Mouse (Mus musculus) stomach, embryonic 14.5 days (tissue): Measurements from ENCODE around the gene Cpa1. TPM values are rescaled to one million over a fixed set of nuclear protein-coding genes. Genes with fewer than 3 reads are reported as not detected.
A peak's percentile ranks its signal among the peaks of the same experiment; 100 is the strongest.

Experiments
- ATAC-seq: fragments of 200-750 bp; cut with Nextera tagmentation; 2 replicates; pipeline ENCODE4 v1.8.0; 2017; ENCODE audit warnings: low read depth, moderate TSS enrichment; ENCODE audit not compliant: insufficient number of reproducible peaks, insufficient read depth, low FRiP score
- H3K27ac ChIP-seq: fragments of 300-500 bp; sonication (generic); 2 replicates; pipeline ENCODE4 v1.5.1; 2014; ENCODE audit warnings: mild to moderate bottlenecking, low read length, moderate library complexity, mixed read lengths
- H3K27me3 ChIP-seq: fragments of 300-500 bp; sonication (generic); 2 replicates; pipeline ENCODE4 v1.6.1; 2014; ENCODE audit warnings: low read length, control low read depth, mixed read lengths; ENCODE audit not compliant: control insufficient read depth, insufficient read depth
- H3K36me3 ChIP-seq: fragments of 300-500 bp; sonication (generic); 2 replicates; pipeline ENCODE4 v1.6.1; 2014; ENCODE audit warnings: mild to moderate bottlenecking, control low read depth, low read length, moderate library complexity, mixed read lengths; ENCODE audit not compliant: control insufficient read depth, insufficient read depth
- H3K4me1 ChIP-seq: fragments of 300-500 bp; sonication (generic); 2 replicates; pipeline ENCODE4 v1.6.1; 2014; ENCODE audit warnings: low read length, control low read depth, mixed read lengths; ENCODE audit not compliant: control insufficient read depth, insufficient read depth
- H3K4me2 ChIP-seq: fragments of 300-500 bp; sonication (generic); replicated peaks from 2 replicates; pipeline ENCODE4 v1.6.1; 2014; ENCODE audit warnings: low read depth, low read length, control low read depth
- H3K4me3 ChIP-seq: fragments of 300-500 bp; sonication (generic); 2 replicates; pipeline ENCODE4 v1.5.1; 2014; ENCODE audit warnings: low read depth, low read length, control low read depth
- H3K9ac ChIP-seq: fragments of 300-500 bp; sonication (generic); replicated peaks from 2 replicates; pipeline ENCODE4 v1.6.1; 2014; ENCODE audit warnings: low read depth, mild to moderate bottlenecking, control low read depth, low read length, moderate library complexity, mixed read lengths
- H3K9me3 ChIP-seq: fragments of 300-500 bp; sonication (generic); 2 replicates; pipeline ENCODE4 v1.6.1; 2016; ENCODE audit warnings: low read depth, low read length, control low read depth; ENCODE audit not compliant: control insufficient read depth
- WGBS: fragments of 180-500 bp; shearing (Covaris S2); extraction: QIAGEN DNeasy Blood & Tissue Kit; methylation state at CpG from one replicate; pipeline ENCODE4 v1.1.7; 2014; 5-methylcytosine and 5-hydroxymethylcytosine counted together
- polyA plus RNA-seq: library from polyadenylated mRNA; unstranded; fragments of >200 nt; fragmentation: Nextera tagmentation; extraction: Ambion mirVana; gene quantifications from 2 replicates; pipeline ENCODE4 v1.2.1, GENCODE M21; 2014

Gene Cpa1
- polyA plus RNA-seq, 1 experiment from 2014 or later, result 1.5 TPM

- Histone ChIP-seq H3K4me2 (no peak overlapping the region), H3K9ac (no peak overlapping the region), H3K4me1 (peaks cover 14% of the 10 kb centered on the region; the same call in 1 of the 2 replicates), H3K9me3 (no peaks in the 10 kb centered on the region), H3K36me3 (no peaks in the 10 kb centered on the region), H3K27me3 (no peaks in the 10 kb centered on the region), H3K27ac (peak overlapping the region; percentile 69; the same call in 1 of the 2 replicates), H3K4me3 (no peak overlapping the region)
- WGBS, result 47% methylated on average over 6 of the region's 6 CpGs
- no peak for ATAC-seq
Measured at GRCm38 (mm10) chr6:30666043-30666442, 27.0 kb downstream of the Cpa1 start.

- H3K27ac ChIP-seq, result peak overlapping the region; percentile 15; the same call in 1 of the 2 replicates
- H3K4me1 ChIP-seq, result peaks cover 15% of the 10 kb centered on the region; the same call in 1 of the 2 replicates
- no peak overlapping the region for H3K9ac ChIP-seq
- 56% methylated on average over 5 of the region's 5 CpGs for WGBS
- no peaks in the 10 kb centered on the region for H3K27me3 ChIP-seq
- H3K4me2 ChIP-seq, result no peak overlapping the region
- no peaks in the 10 kb centered on the region for H3K36me3 ChIP-seq
- H3K9me3 ChIP-seq, result no peaks in the 10 kb centered on the region
- no peak for ATAC-seq
- no peak overlapping the region for H3K4me3 ChIP-seq
Measured at GRCm38 (mm10) chr6:30667585-30667984, 28.6 kb downstream of the Cpa1 start.

- H3K4me1 ChIP-seq, result peaks cover 32% of the 10 kb centered on the region
- H3K4me2 ChIP-seq, result no peak overlapping the region
- no peak overlapping the region for H3K9ac ChIP-seq
- no peak overlapping the region for H3K4me3 ChIP-seq
- WGBS, result 81% methylated on average over 5 of the region's 5 CpGs
- ATAC-seq, result no peak
- no peaks in the 10 kb centered on the region for H3K9me3 ChIP-seq
- no peaks in the 10 kb centered on the region for H3K36me3 ChIP-seq
- H3K27me3 ChIP-seq, result no peaks in the 10 kb centered on the region
- H3K27ac ChIP-seq, result no peak overlapping the region
Measured at GRCm38 (mm10) chr6:30671696-30672095, 32.7 kb downstream of the Cpa1 start.

GRCm38 (mm10) chr6:30673764-30674561 lies 34.9 kb downstream of the Cpa1 start:
- H3K27me3 ChIP-seq, result no peaks in the 10 kb centered on the region
- no peak for ATAC-seq
- H3K36me3 ChIP-seq, result no peaks in the 10 kb centered on the region
- no peak overlapping the region for H3K9ac ChIP-seq
- H3K4me1 ChIP-seq, result peaks cover 32% of the 10 kb centered on the region
- peak overlapping the region; percentile 95 for H3K27ac ChIP-seq
- H3K4me2 ChIP-seq, result peak overlapping the region; percentile 30
- no peak overlapping the region for H3K4me3 ChIP-seq
- 20% methylated on average over 14 of the region's 14 CpGs for WGBS
- no peaks in the 10 kb centered on the region for H3K9me3 ChIP-seq

- Histone ChIP-seq H3K4me1 (peaks cover 40% of the 10 kb centered on the region), H3K9me3 (no peaks in the 10 kb centered on the region), H3K36me3 (no peaks in the 10 kb centered on the region), H3K27ac (peak overlapping the region; percentile 95), H3K4me3 (no peak overlapping the region), H3K4me2 (peak overlapping the region; percentile 30), H3K9ac (no peak overlapping the region; the same call in 1 of the 2 replicates), H3K27me3 (no peaks in the 10 kb centered on the region)
- 33% methylated on average over 9 of the region's 9 CpGs for WGBS
- no peak; the same call in 1 of the 2 replicates for ATAC-seq
Measured at GRCm38 (mm10) chr6:30674714-30675280, 35.8 kb downstream of the Cpa1 start.

- Histone ChIP-seq H3K4me2 (peak overlapping the region; percentile 30; the same call in 1 of the 2 replicates), H3K9me3 (no peaks in the 10 kb centered on the region), H3K9ac (no peak overlapping the region; the same call in 1 of the 2 replicates), H3K36me3 (no peaks in the 10 kb centered on the region), H3K4me3 (no peak overlapping the region), H3K4me1 (peaks cover 40% of the 10 kb centered on the region), H3K27ac (peak overlapping the region; percentile 95), H3K27me3 (no peaks in the 10 kb centered on the region)
- peak; percentile 73; the same call in 1 of the 2 replicates for ATAC-seq
- 19% methylated on average over 11 of the region's 11 CpGs for WGBS
Measured at GRCm38 (mm10) chr6:30675281-30675771, 36.3 kb downstream of the Cpa1 start.

- 77% methylated on average over 6 of the region's 6 CpGs for WGBS
- no peak overlapping the region for H3K9ac ChIP-seq
- H3K9me3 ChIP-seq, result no peaks in the 10 kb centered on the region
- ATAC-seq, result no peak
- peaks cover 40% of the 10 kb centered on the region for H3K4me1 ChIP-seq
- H3K36me3 ChIP-seq, result no peaks in the 10 kb centered on the region
- no peaks in the 10 kb centered on the region for H3K27me3 ChIP-seq
- no peak overlapping the region for H3K27ac ChIP-seq
- no peak overlapping the region for H3K4me3 ChIP-seq
- no peak overlapping the region for H3K4me2 ChIP-seq
Measured at GRCm38 (mm10) chr6:30676506-30676905, 37.5 kb downstream of the Cpa1 start.

- Histone ChIP-seq H3K4me1 (peaks cover 46% of the 10 kb centered on the region), H3K4me2 (no peak overlapping the region), H3K9me3 (no peaks in the 10 kb centered on the region), H3K9ac (no peak overlapping the region), H3K27me3 (no peaks in the 10 kb centered on the region), H3K36me3 (no peaks in the 10 kb centered on the region), H3K4me3 (no peak overlapping the region), H3K27ac (no peak overlapping the region)
- no peak for ATAC-seq
- WGBS, result 76% methylated on average over 9 of the region's 9 CpGs
Measured at GRCm38 (mm10) chr6:30677591-30677990, 38.6 kb downstream of the Cpa1 start.
